Comparison of ENCODE assay signal across 18 mouse cellular contexts in genomic region chr14:45611654-45612053, GRCm38 (mm10). TPM values are rescaled to one million over a fixed set of nuclear protein-coding genes. Genes with fewer than 3 reads are reported as not detected.
DNase-seq lines count a peak whose midpoint lies in the region; ATAC-seq and TF ChIP-seq lines count a peak whose summit lies in the region.
"Had no signal": no experiment of that assay in that cellular context is flagged by ENCODE, and none has a peak within 500 bp of the region (broad histone marks: within the 10 kb centered on the region; RNA-seq: fewer than 3 reads in every experiment).

No protein-coding gene starts in this region.

- H3K4me2 ChIP-seq in forebrain, postnatal 0 days (ENCODE audit: low read depth) = no peak overlapping the region
- no peak overlapping the region for H3K4me2 ChIP-seq in forebrain, embryonic 16.5 days (ENCODE audit: low read length)
- H3K4me2 ChIP-seq: forebrain, embryonic 13.5 days; hindbrain, embryonic 13.5 days; midbrain, embryonic 12.5 days had no signal

- no peak for DNase-seq in forebrain, postnatal 0 days
- no peak for DNase-seq in layer of hippocampus, adult 2 months (ENCODE audit: low spot score in 2 of 2)
- no peak for DNase-seq in layer of hippocampus, adult 9-11 months
- DNase-seq in testis, postnatal 10 days (ENCODE audit: low spot score) = peak; percentile 31
- DNase-seq in testis, postnatal 14 days (ENCODE audit: low spot score) = no peak
- DNase-seq in urinary bladder, postnatal 36 days (ENCODE audit: low spot score in 2 of 2) = no peak
- DNase-seq in right cerebral cortex, adult 18-20 months = no peak
- DNase-seq: adrenal gland, adult 2 months; cerebellum, adult 8-10 months; embryo, embryonic 11 days; heart, adult 11 months; lung, postnatal 36 days; right cerebral cortex, postnatal 25 days; thymus, adult 18-20 months had no signal

- TF ChIP-seq CTCF in forebrain, postnatal 0 days (IDR thresholded peaks at IDR 0.05; ENCODE audit: low read depth) = peak; percentile 53
- TF ChIP-seq CTCF in layer of hippocampus, adult 2 months (conservative IDR thresholded peaks at IDR 0.05) = peak; percentile 71

- no peaks in the 10 kb centered on the region for H3K9me3 ChIP-seq in forebrain, postnatal 0 days (ENCODE audit: low read length)
- H3K9me3 ChIP-seq in forebrain, embryonic 16.5 days (ENCODE audit: control insufficient read depth, low read length) = no peaks in the 10 kb centered on the region
- H3K9me3 ChIP-seq: forebrain, embryonic 13.5 days; hindbrain, embryonic 13.5 days; midbrain, embryonic 12.5 days had no signal

- no peak overlapping the region for H3K4me3 ChIP-seq in forebrain, postnatal 0 days (ENCODE audit: low read depth, low read length)
- no peak overlapping the region for H3K4me3 ChIP-seq in forebrain, embryonic 16.5 days (replicated peaks; ENCODE audit: low read length)
- H3K4me3 ChIP-seq in layer of hippocampus, adult 2 months = no peak overlapping the region
- H3K4me3 ChIP-seq: forebrain, embryonic 13.5 days; hindbrain, embryonic 13.5 days; midbrain, embryonic 12.5 days had no signal

- no peaks in the 10 kb centered on the region for H3K27me3 ChIP-seq in forebrain, postnatal 0 days (ENCODE audit: insufficient read depth, low read length)
- H3K27me3 ChIP-seq in forebrain, embryonic 16.5 days (replicated peaks; ENCODE audit: control insufficient read depth, insufficient read depth, low read length) = no peaks in the 10 kb centered on the region
- H3K27me3 ChIP-seq: forebrain, embryonic 13.5 days; hindbrain, embryonic 13.5 days; midbrain, embryonic 12.5 days had no signal

- H3K9ac ChIP-seq in forebrain, postnatal 0 days = no peak overlapping the region
- no peak overlapping the region for H3K9ac ChIP-seq in forebrain, embryonic 16.5 days (replicated peaks; ENCODE audit: low read depth, low read length)
- H3K9ac ChIP-seq: forebrain, embryonic 13.5 days; hindbrain, embryonic 13.5 days; midbrain, embryonic 12.5 days had no signal

- no peaks in the 10 kb centered on the region for H3K4me1 ChIP-seq in forebrain, postnatal 0 days (ENCODE audit: insufficient read depth)
- H3K4me1 ChIP-seq in forebrain, embryonic 16.5 days (replicated peaks; ENCODE audit: control insufficient read depth, insufficient read depth, low read length) = no peaks in the 10 kb centered on the region
- H3K4me1 ChIP-seq: forebrain, embryonic 13.5 days; hindbrain, embryonic 13.5 days; midbrain, embryonic 12.5 days had no signal

- H3K27ac ChIP-seq in forebrain, postnatal 0 days (ENCODE audit: low read depth, low read length) = no peak overlapping the region
- H3K27ac ChIP-seq in forebrain, embryonic 16.5 days (ENCODE audit: low read length) = no peak overlapping the region
- H3K27ac ChIP-seq in layer of hippocampus, adult 2 months = no peak overlapping the region
- H3K27ac ChIP-seq: forebrain, embryonic 13.5 days; hindbrain, embryonic 13.5 days; midbrain, embryonic 12.5 days had no signal

- WGBS in forebrain, postnatal 0 days = 89% methylated on average over 7 of the region's 7 CpGs
- 87% methylated on average over 7 of the region's 7 CpGs for WGBS in forebrain, embryonic 16.5 days

- ATAC-seq in forebrain, postnatal 0 days = no peak
- ATAC-seq in forebrain, embryonic 16.5 days = no peak
- ATAC-seq: forebrain, embryonic 13.5 days had no signal

- H3K36me3 ChIP-seq in forebrain, postnatal 0 days (ENCODE audit: insufficient read depth) = peaks cover 62% of the 10 kb centered on the region
- peaks cover 29% of the 10 kb centered on the region for H3K36me3 ChIP-seq in forebrain, embryonic 16.5 days (ENCODE audit: control insufficient read depth, insufficient read depth)

RNA-seq across cellular contexts. Expression of gene Ddhd1, which starts 46.3 kb away (rescaled TPM):
- total RNA-seq in forebrain, postnatal 0 days (2014; rRNA removed) = 46.7 and 50.1 TPM in 2 replicates
- polyA plus RNA-seq in forebrain, postnatal 0 days (2015; fragmentation: Nextera tagmentation; extraction: Ambion mirVana) = 7.2 and 12.0 TPM in 2 replicates
- polyA plus RNA-seq in forebrain, embryonic 16.5 days (2015; fragmentation: Nextera tagmentation; extraction: Ambion mirVana) = 16.8 and 18.2 TPM in 2 replicates
- total RNA-seq in layer of hippocampus, adult 2 months (2021) = 10 to 100 TPM; 74.9 to 90.7 TPM
